Mouse (Mus musculus): Measurements from ENCODE around the gene Sun2. TPM values are rescaled to one million over a fixed set of nuclear protein-coding genes. Genes with fewer than 3 reads are reported as not detected.

Gene Sun2
- polyA plus RNA-seq, 1 experiment from 2014 or later = 6.8 TPM

DNA sequence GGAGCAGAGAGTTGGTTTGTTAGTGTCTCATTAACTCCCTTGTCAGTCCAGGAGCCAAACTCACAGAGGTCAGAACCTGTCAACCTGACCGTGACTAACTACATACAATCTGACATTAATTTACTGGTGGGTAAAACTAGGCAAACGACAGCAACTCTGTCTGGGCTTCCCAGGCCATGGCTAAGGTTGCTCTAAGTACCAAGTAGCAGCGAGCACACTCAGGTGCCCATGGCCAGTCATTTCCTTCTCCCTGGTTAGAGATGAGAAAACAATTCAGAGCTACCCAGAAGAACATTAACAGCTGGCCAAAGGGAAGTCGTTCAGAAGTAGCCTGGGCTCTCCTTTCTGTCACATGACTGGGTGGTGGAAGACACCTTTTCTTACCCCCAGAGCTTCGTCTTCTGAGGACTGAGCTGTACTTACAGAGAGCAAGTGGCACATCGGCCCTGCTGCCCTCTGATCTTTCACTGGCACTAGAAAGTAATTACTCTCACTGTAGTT lies 57.1 kb downstream of the Sun2 start:
- Histone ChIP-seq H3K4me3 (ENCODE audit: low read depth, low read length) (peak overlapping the region; percentile 90), H3K27me3 (ENCODE audit: control insufficient read depth, insufficient read depth, low read length) (no peaks in the 10 kb centered on the region), H3K9me3 (ENCODE audit: control insufficient read depth, low read depth, low read length) (no peaks in the 10 kb centered on the region), H3K27ac (ENCODE audit: low read length) (no peak overlapping the region), H3K4me1 (ENCODE audit: control insufficient read depth, insufficient read depth, low read length) (peaks cover 47% of the 10 kb centered on the region), H3K36me3 (ENCODE audit: control insufficient read depth, insufficient read depth, low read length) (no peaks in the 10 kb centered on the region), H3K4me2 (replicated peaks; ENCODE audit: low read depth, low read length) (peak overlapping the region; percentile 75), H3K9ac (replicated peaks; ENCODE audit: low read depth, low read length) (peak overlapping the region; percentile 86; the same call in 1 of the 2 replicates)
- 26% methylated on average over 6 of the region's 6 CpGs for WGBS
- no peak for ATAC-seq (ENCODE audit: insufficient number of reproducible peaks, insufficient read depth, low FRiP score, low read depth)

DNA sequence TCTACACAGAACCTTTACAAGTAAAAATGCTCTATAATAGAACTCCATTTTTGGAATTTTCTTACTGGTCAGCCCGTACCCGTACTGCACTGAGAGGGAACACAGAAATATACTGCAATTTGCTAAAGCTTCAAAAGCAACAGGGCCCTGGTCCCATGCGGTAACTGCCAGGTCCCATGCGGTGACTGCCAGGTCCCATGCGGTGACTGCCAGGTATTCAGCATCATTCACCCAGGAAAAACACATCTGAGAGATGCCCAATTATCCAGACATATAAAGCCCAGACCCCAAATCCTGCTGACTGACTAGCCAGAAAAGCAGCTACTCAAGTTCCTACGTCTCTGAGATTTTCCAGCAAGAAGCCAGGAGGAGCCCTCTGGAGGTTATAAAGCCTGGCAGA lies 57.7 kb downstream of the Sun2 start:
- no peak overlapping the region for H3K27ac ChIP-seq (ENCODE audit: low read length)
- H3K4me1 ChIP-seq (ENCODE audit: control insufficient read depth, insufficient read depth, low read length) = peaks cover 43% of the 10 kb centered on the region
- ATAC-seq (ENCODE audit: insufficient number of reproducible peaks, insufficient read depth, low FRiP score, low read depth) = no peak

DNA sequence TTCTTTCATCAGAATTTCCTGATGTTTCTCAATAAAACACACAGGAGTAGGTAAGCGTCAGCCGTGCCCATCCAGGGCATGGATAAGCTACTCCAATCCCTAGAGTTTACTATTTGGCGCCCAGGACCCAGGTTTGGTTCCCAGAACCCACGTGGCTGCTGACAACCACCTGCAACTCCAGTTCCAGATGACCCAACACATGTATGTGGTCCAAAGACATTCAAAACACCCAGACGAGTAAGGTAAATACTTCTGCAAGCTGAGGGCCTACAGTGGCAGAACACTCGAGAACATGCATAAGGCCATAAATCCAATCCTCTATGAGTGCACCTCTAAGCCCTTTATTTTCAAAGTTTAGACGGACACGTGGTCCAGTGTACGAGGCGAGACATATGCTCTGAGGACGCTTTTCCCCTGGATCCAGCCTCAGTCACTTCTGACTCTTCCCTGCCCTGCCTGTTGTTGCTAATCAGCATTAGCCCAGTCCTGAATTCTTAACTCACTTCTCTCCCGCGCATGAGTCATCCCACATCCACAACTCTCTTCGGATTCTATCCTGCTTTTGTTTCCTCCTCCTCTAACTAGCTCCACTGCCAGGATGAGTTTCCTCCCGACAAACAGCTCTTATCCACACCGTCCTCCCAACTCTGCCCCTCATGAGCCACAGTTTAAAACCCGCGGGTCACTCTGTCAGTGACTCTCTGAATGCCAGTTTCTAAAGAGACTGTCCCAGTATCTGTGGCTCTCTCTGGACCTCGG lies 58.5 kb downstream of the Sun2 start:
- no peak for ATAC-seq (ENCODE audit: insufficient number of reproducible peaks, insufficient read depth, low FRiP score, low read depth)
- Histone ChIP-seq H3K4me3 (ENCODE audit: low read depth, low read length) (peak overlapping the region; percentile 90; the same call in 1 of the 2 replicates), H3K4me2 (replicated peaks; ENCODE audit: low read depth, low read length) (peak overlapping the region; percentile 75), H3K27ac (ENCODE audit: low read length) (no peak overlapping the region), H3K9me3 (ENCODE audit: control insufficient read depth, low read depth, low read length) (no peaks in the 10 kb centered on the region), H3K9ac (replicated peaks; ENCODE audit: low read depth, low read length) (no peak overlapping the region), H3K27me3 (ENCODE audit: control insufficient read depth, insufficient read depth, low read length) (no peaks in the 10 kb centered on the region), H3K36me3 (ENCODE audit: control insufficient read depth, insufficient read depth, low read length) (peaks cover 3% of the 10 kb centered on the region; the same call in 1 of the 2 replicates), H3K4me1 (ENCODE audit: control insufficient read depth, insufficient read depth, low read length) (peaks cover 43% of the 10 kb centered on the region)
- 66% methylated on average over 19 of the region's 19 CpGs for WGBS

More for the DNA sequence above, 57.7 kb downstream of the Sun2 start:
- peak overlapping the region; percentile 75 for H3K4me2 ChIP-seq (replicated peaks; ENCODE audit: low read depth, low read length)
- H3K9ac ChIP-seq (replicated peaks; ENCODE audit: low read depth, low read length) = no peak overlapping the region
- H3K27me3 ChIP-seq (ENCODE audit: control insufficient read depth, insufficient read depth, low read length) = no peaks in the 10 kb centered on the region
- H3K4me3 ChIP-seq (ENCODE audit: low read depth, low read length) = peak overlapping the region; percentile 90; the same call in 1 of the 2 replicates
- no peaks in the 10 kb centered on the region for H3K9me3 ChIP-seq (ENCODE audit: control insufficient read depth, low read depth, low read length)
- WGBS = 73% methylated on average over 6 of the region's 6 CpGs
- peaks cover under 1% of the 10 kb centered on the region; the same call in 1 of the 2 replicates for H3K36me3 ChIP-seq (ENCODE audit: control insufficient read depth, insufficient read depth, low read length)

DNA sequence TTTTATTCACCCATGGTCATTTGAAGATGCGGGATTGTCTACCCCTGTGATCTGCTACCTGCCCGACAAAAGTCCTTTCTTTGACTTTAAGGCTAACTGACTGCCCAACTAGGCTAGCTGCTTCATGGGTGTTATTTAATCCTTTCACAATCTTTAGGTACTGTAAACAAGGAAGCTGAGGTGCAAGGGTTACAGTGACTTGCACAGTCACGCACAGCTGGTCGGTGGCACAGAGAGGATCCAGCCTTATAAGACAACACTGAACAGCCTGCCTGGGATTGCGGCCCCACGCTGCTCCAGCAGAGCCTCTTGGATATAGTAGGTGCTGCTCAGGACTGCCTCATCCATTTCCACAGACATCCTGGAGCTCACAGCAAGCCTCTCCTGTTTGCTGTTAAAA lies 59.2 kb downstream of the Sun2 start:
- Histone ChIP-seq H3K4me2 (replicated peaks; ENCODE audit: low read depth, low read length) (no peak overlapping the region), H3K9me3 (ENCODE audit: control insufficient read depth, low read depth, low read length) (no peaks in the 10 kb centered on the region), H3K27ac (ENCODE audit: low read length) (no peak overlapping the region), H3K4me3 (ENCODE audit: low read depth, low read length) (no peak overlapping the region), H3K9ac (replicated peaks; ENCODE audit: low read depth, low read length) (no peak overlapping the region), H3K27me3 (ENCODE audit: control insufficient read depth, insufficient read depth, low read length) (no peaks in the 10 kb centered on the region), H3K36me3 (ENCODE audit: control insufficient read depth, insufficient read depth, low read length) (peaks cover 3% of the 10 kb centered on the region; the same call in 1 of the 2 replicates), H3K4me1 (ENCODE audit: control insufficient read depth, insufficient read depth, low read length) (peaks cover 38% of the 10 kb centered on the region)
- ATAC-seq (ENCODE audit: insufficient number of reproducible peaks, insufficient read depth, low FRiP score, low read depth) = no peak
- 77% methylated on average over 6 of the region's 6 CpGs for WGBS

DNA sequence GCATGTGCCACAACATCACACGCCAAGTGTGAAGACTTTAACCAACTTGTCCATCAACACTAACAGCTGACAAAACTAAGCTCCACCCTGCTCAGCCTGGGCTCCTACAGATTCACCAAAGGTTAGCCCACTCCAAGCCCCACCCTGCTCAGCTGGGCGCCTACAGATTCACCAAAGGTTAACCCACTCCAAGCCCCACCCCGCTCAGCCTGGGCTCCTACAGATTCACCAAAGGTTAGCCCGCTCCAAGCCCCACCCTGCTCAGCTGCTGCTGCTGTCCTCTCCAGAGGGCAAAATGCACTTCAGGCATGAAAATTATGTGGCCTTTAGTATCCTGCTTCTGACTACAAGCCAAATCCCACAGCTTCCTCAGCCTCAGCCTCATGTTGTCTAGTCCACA lies 60.4 kb downstream of the Sun2 start:
- WGBS = 85% methylated on average over 4 of the region's 4 CpGs
- H3K27ac ChIP-seq (ENCODE audit: low read length) = no peak overlapping the region
- H3K4me1 ChIP-seq (ENCODE audit: control insufficient read depth, insufficient read depth, low read length) = peaks cover 37% of the 10 kb centered on the region
- no peak overlapping the region for H3K9ac ChIP-seq (replicated peaks; ENCODE audit: low read depth, low read length)
- no peak overlapping the region for H3K4me3 ChIP-seq (ENCODE audit: low read depth, low read length)
- H3K4me2 ChIP-seq (replicated peaks; ENCODE audit: low read depth, low read length) = no peak overlapping the region
- no peaks in the 10 kb centered on the region for H3K9me3 ChIP-seq (ENCODE audit: control insufficient read depth, low read depth, low read length)
- H3K36me3 ChIP-seq (ENCODE audit: control insufficient read depth, insufficient read depth, low read length) = peaks cover 4% of the 10 kb centered on the region; the same call in 1 of the 2 replicates
- H3K27me3 ChIP-seq (ENCODE audit: control insufficient read depth, insufficient read depth, low read length) = no peaks in the 10 kb centered on the region
- ATAC-seq (ENCODE audit: insufficient number of reproducible peaks, insufficient read depth, low FRiP score, low read depth) = no peak

DNA sequence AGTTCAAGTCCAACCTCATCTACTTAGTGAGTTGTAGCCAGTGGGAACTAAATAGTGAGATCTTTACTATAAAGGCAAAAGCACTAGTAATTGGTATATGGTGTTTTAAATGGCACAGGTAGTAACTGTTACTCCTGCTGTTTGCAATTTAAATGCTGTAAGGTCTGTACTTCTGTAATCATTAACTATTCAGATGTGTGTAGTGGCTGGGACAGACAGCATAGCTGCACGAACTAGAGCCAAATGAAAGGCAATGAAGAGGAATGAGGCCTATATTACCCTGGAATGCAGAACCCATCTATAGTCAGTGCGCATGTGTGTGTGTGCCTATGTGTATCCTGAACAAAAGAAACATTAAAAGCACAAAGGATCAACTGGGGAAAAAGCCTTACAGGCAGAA lies 64.4 kb downstream of the Sun2 start:
- 77% methylated on average over 2 of the region's 2 CpGs for WGBS
- Histone ChIP-seq H3K4me2 (replicated peaks; ENCODE audit: low read depth, low read length) (no peak overlapping the region), H3K36me3 (ENCODE audit: control insufficient read depth, insufficient read depth, low read length) (peaks cover 39% of the 10 kb centered on the region), H3K4me1 (ENCODE audit: control insufficient read depth, insufficient read depth, low read length) (0 out of 2 replicates have a peak, but pooled peaks cover 1% of the 10 kb centered on the region), H3K27ac (ENCODE audit: low read length) (no peak overlapping the region), H3K9me3 (ENCODE audit: control insufficient read depth, low read depth, low read length) (no peaks in the 10 kb centered on the region), H3K9ac (replicated peaks; ENCODE audit: low read depth, low read length) (no peak overlapping the region), H3K4me3 (ENCODE audit: low read depth, low read length) (no peak overlapping the region), H3K27me3 (ENCODE audit: control insufficient read depth, insufficient read depth, low read length) (no peaks in the 10 kb centered on the region)
- no peak for ATAC-seq (ENCODE audit: insufficient number of reproducible peaks, insufficient read depth, low FRiP score, low read depth)

Other genes with a start within 250 kb of the Sun2 start
- not detected in 2 replicates for gene Kcnj4, start 237.3 kb downstream of the Sun2 start, polyA plus RNA-seq (2014; fragmentation: Nextera tagmentation; extraction: Ambion mirVana)
- gene Kdelr3, start 226.1 kb downstream of the Sun2 start, polyA plus RNA-seq (2014; fragmentation: Nextera tagmentation; extraction: Ambion mirVana) = 82.3 and 83.9 TPM in 2 replicates
- gene Ddx17, start 195.8 kb downstream of the Sun2 start, polyA plus RNA-seq (2014; fragmentation: Nextera tagmentation; extraction: Ambion mirVana) = 106 and 113 TPM in 2 replicates
- gene Dmc1, start 137.4 kb downstream of the Sun2 start, polyA plus RNA-seq (2014; fragmentation: Nextera tagmentation; extraction: Ambion mirVana) = 2.8 and 3.8 TPM in 2 replicates
- 1.6 and 3.0 TPM in 2 replicates for gene Fam227a, start 83.6 kb downstream of the Sun2 start, polyA plus RNA-seq (2014; fragmentation: Nextera tagmentation; extraction: Ambion mirVana)
- gene Cby1, start 83.3 kb downstream of the Sun2 start, polyA plus RNA-seq (2014; fragmentation: Nextera tagmentation; extraction: Ambion mirVana) = 45.0 and 49.5 TPM in 2 replicates
- 236 and 237 TPM in 2 replicates for gene Tomm22, start 71.7 kb downstream of the Sun2 start, polyA plus RNA-seq (2014; fragmentation: Nextera tagmentation; extraction: Ambion mirVana)
- 15.3 and 16.0 TPM in 2 replicates for gene Josd1, start 54.6 kb downstream of the Sun2 start, polyA plus RNA-seq (2014; fragmentation: Nextera tagmentation; extraction: Ambion mirVana)
- 24.7 and 27.2 TPM in 2 replicates for gene Gtpbp1, start 51.7 kb downstream of the Sun2 start, polyA plus RNA-seq (2014; fragmentation: Nextera tagmentation; extraction: Ambion mirVana)
- 58.1 and 60.7 TPM in 2 replicates for gene Dnal4, start 35.3 kb upstream of the Sun2 start, polyA plus RNA-seq (2014; fragmentation: Nextera tagmentation; extraction: Ambion mirVana)
- 2.6 and 2.7 TPM in 2 replicates for gene Nptxr, start 62.2 kb upstream of the Sun2 start, polyA plus RNA-seq (2014; fragmentation: Nextera tagmentation; extraction: Ambion mirVana)
- 0.77 and 1.3 TPM in 2 replicates for gene Npcd, start 91.7 kb upstream of the Sun2 start, polyA plus RNA-seq (2014; fragmentation: Nextera tagmentation; extraction: Ambion mirVana)
- 38.7 and 40.4 TPM in 2 replicates for gene Cbx6, start 92.2 kb upstream of the Sun2 start, polyA plus RNA-seq (2014; fragmentation: Nextera tagmentation; extraction: Ambion mirVana)
- 17.4 and 18.4 TPM in 2 replicates for gene Apobec3, start 149.1 kb upstream of the Sun2 start, polyA plus RNA-seq (2014; fragmentation: Nextera tagmentation; extraction: Ambion mirVana)
- gene Cbx7, start 228.6 kb upstream of the Sun2 start, polyA plus RNA-seq (2014; fragmentation: Nextera tagmentation; extraction: Ambion mirVana) = 5.0 and 5.8 TPM in 2 replicates